Mouse (Mus musculus) common myeloid progenitor, adult 5-6 weeks (primary cell): ENCODE results near the gene Atg16l1. TPM values are rescaled to one million over a fixed set of nuclear protein-coding genes. Genes with fewer than 3 reads are reported as not detected.
"Not testable (repeated sequence)": the region's sequence is repeated elsewhere in the genome, so short reads cannot be mapped to it uniquely, and the experiment has no call there.

ENCODE experiments used
- ATAC-seq: replicated peaks from 2 replicates; pipeline ENCODE4 v1.8.0; 2016; ENCODE audit warnings: low read depth, mild to moderate bottlenecking, moderate TSS enrichment, inconsistent platforms; ENCODE audit not compliant: poor library complexity, severe bottlenecking
- total RNA-seq: library from RNA; stranded (forward); fragments of 200-1000, 187-1606 nt; gene quantifications from 2 replicates; pipeline ENCODE4 v1.2.3, GENCODE M21; 2017

Gene Atg16l1
- total RNA-seq, 1 experiment from 2014 or later = 61.7 TPM

GRCm38 (mm10) chr1:87827476-87827875, 71.8 kb downstream of the Atg16l1 start:
- not testable (repeated sequence) for ATAC-seq

- ATAC-seq = peak; percentile 89
These were observed 72.5 kb downstream of the Atg16l1 start for GRCm38 (mm10) chr1:87828185-87828584.

- no peak for ATAC-seq
These were observed 73.4 kb downstream of the Atg16l1 start for GRCm38 (mm10) chr1:87828926-87829580.

- peak; percentile 50 for ATAC-seq
These were observed 74.0 kb downstream of the Atg16l1 start for GRCm38 (mm10) chr1:87829621-87830211.

- ATAC-seq = no peak
These were observed 80.8 kb downstream of the Atg16l1 start for GRCm38 (mm10) chr1:87836453-87836852.

- ATAC-seq = no peak
These were observed 81.3 kb downstream of the Atg16l1 start for GRCm38 (mm10) chr1:87837018-87837417.

- no peak for ATAC-seq
These were observed 84.9 kb downstream of the Atg16l1 start for GRCm38 (mm10) chr1:87840411-87841208.

Other genes starting within 250 kb of the Atg16l1 start
- not detected in 2 replicates for gene Neu2, start 246.0 kb upstream of the Atg16l1 start, total RNA-seq
- gene Ngef, start 182.0 kb upstream of the Atg16l1 start, total RNA-seq = not detected in 2 replicates
- gene Inpp5d, start 135.6 kb upstream of the Atg16l1 start, total RNA-seq = 71.7 and 87.7 TPM in 2 replicates
- 0.59 and 0.78 TPM in 2 replicates for gene Sag, start 47.8 kb downstream of the Atg16l1 start, total RNA-seq
- gene Dgkd, start 97.4 kb downstream of the Atg16l1 start, total RNA-seq = 29.2 and 39.9 TPM in 2 replicates